Mouse (Mus musculus): ENCODE data around the gene Rps11. TPM values are rescaled to one million over a fixed set of nuclear protein-coding genes. Genes with fewer than 3 reads are reported as not detected.

Gene Rps11
- polyA plus RNA-seq, 1 experiment = 2,217 TPM

DNA sequence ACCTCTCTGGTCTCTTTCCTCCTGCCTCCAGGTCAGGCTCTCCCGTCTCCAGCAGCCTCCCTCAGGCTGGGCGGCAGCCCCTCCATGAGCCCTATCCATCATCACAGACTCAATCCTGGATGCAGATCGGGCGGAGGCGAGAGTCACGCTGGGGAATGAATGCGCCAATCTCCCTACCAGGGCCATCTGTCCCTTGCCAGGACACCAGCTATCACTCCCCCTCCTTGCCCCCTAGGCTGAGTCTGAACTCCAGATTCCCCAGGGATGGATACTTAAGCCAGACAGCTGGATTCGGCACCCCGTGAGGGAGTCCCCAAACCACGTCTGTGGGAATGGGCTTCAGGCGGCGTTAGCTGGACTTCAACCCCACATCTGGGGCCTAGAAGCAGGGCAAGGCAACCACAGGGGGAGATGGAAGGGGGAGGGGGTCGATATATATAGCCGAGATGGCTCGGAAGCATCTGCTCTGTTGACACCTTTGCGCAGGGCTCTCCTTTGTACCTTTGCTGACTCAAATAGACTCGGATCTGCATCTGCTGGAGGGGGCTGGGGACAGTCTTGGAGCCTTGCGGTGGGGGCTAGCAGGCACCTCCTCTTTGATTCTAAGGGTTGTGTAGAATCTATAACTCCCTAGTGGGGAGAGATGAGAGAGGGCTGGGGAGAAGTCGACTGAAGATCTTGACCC, 43.7 kb upstream of the Rps11 start:
- H3K4me3 ChIP-seq = no peak overlapping the region
- no peaks in the 10 kb centered on the region for H3K79me2 ChIP-seq (ENCODE audit: control insufficient read depth, insufficient read depth)
- peaks cover 59% of the 10 kb centered on the region for H3K27me3 ChIP-seq (ENCODE audit: control insufficient read depth, insufficient read depth, insufficient read length)
- H3K4me2 ChIP-seq (ENCODE audit: low read depth) = no peak overlapping the region
- no peak overlapping the region for H3ac ChIP-seq (ENCODE audit: control insufficient read depth, insufficient read length)
- no peaks in the 10 kb centered on the region for H3K36me3 ChIP-seq (ENCODE audit: control insufficient read depth, insufficient read depth)
- TF ChIP-seq TCF12 (IDR thresholded peaks at IDR 0.05; ENCODE audit: insufficient read depth, poor library complexity, severe bottlenecking) (no peak), MAX (IDR thresholded peaks at IDR 0.05; ENCODE audit: low read depth) (no peak), CEBPB (IDR thresholded peaks at IDR 0.05; ENCODE audit: insufficient read depth, poor library complexity, severe bottlenecking) (no peak), E2F4 (IDR thresholded peaks at IDR 0.05; ENCODE audit: insufficient read depth) (no peak), MYOD1 (IDR thresholded peaks at IDR 0.05; ENCODE audit: control insufficient read depth in 1 of 3, insufficient read length in 2 of 3, low read depth in 2 of 3) (no peak), TCF3 (IDR thresholded peaks at IDR 0.05; ENCODE audit: insufficient read length, low read depth) (no peak), POLR2AphosphoS2 (IDR thresholded peaks at IDR 0.05; ENCODE audit: insufficient read length, low read depth) (no peak), MYOG (IDR thresholded peaks at IDR 0.05; ENCODE audit: control insufficient read depth in 1 of 3, insufficient read depth in 1 of 3, insufficient read length in 2 of 3, low read depth in 2 of 3) (no peak), SRF (IDR thresholded peaks at IDR 0.05; ENCODE audit: control insufficient read depth, insufficient read length, low read depth) (no peak), POLR2A (IDR thresholded peaks at IDR 0.05; ENCODE audit: insufficient read length, low read depth) (no peak), USF1 (IDR thresholded peaks at IDR 0.05; ENCODE audit: low read depth) (no peak), REST (IDR thresholded peaks at IDR 0.05; ENCODE audit: insufficient read depth, insufficient read length) (no peak)

DNA sequence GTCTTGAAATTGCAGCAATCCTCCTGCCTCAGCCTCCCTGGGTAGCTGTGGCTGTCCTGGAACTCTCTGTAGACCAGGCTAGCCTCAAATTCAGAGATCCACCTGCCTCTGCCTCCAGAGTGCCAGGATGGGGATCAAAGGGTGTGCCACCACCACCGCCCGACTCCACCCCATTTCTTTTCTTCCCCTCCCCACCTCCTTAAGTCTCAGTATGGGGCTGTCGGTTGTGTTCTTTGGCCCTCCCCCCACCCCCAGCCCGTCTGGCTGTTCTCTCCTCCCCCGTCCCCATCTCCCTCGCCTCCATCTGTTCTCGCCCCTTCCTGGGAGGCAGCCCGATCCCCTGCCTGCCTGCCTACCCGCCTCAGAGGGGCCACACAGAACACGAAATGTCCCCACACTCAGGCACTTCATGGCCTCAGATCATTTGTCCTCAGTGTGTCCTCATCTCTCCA, 42.7 kb upstream of the Rps11 start:
- Histone ChIP-seq H3K27me3 (ENCODE audit: control insufficient read depth, insufficient read depth, insufficient read length) (peaks cover 59% of the 10 kb centered on the region), H3K36me3 (ENCODE audit: control insufficient read depth, insufficient read depth) (no peaks in the 10 kb centered on the region), H3K79me2 (ENCODE audit: control insufficient read depth, insufficient read depth) (no peaks in the 10 kb centered on the region), H3K4me2 (ENCODE audit: low read depth) (no peak overlapping the region), H3ac (ENCODE audit: control insufficient read depth, insufficient read length) (no peak overlapping the region), H3K4me3 (no peak overlapping the region)
- TF ChIP-seq USF1 (IDR thresholded peaks at IDR 0.05; ENCODE audit: low read depth) = no peak
- TF ChIP-seq TCF12 (IDR thresholded peaks at IDR 0.05; ENCODE audit: insufficient read depth, poor library complexity, severe bottlenecking) = no peak
- TF ChIP-seq MYOG (IDR thresholded peaks at IDR 0.05; ENCODE audit: control insufficient read depth in 1 of 3, insufficient read depth in 1 of 3, insufficient read length in 2 of 3, low read depth in 2 of 3) = no peak
- no peak for TF ChIP-seq TCF3 (IDR thresholded peaks at IDR 0.05; ENCODE audit: insufficient read length, low read depth)
- no peak for TF ChIP-seq SRF (IDR thresholded peaks at IDR 0.05; ENCODE audit: control insufficient read depth, insufficient read length, low read depth)
- TF ChIP-seq POLR2A (IDR thresholded peaks at IDR 0.05; ENCODE audit: insufficient read length, low read depth) = no peak
- no peak for TF ChIP-seq CEBPB (IDR thresholded peaks at IDR 0.05; ENCODE audit: insufficient read depth, poor library complexity, severe bottlenecking)
- no peak for TF ChIP-seq E2F4 (IDR thresholded peaks at IDR 0.05; ENCODE audit: insufficient read depth)
- no peak for TF ChIP-seq REST (IDR thresholded peaks at IDR 0.05; ENCODE audit: insufficient read depth, insufficient read length)
- no peak for TF ChIP-seq POLR2AphosphoS2 (IDR thresholded peaks at IDR 0.05; ENCODE audit: insufficient read length, low read depth)
- TF ChIP-seq MAX (IDR thresholded peaks at IDR 0.05; ENCODE audit: low read depth) = no peak
- TF ChIP-seq MYOD1 (IDR thresholded peaks at IDR 0.05; ENCODE audit: control insufficient read depth in 1 of 3, insufficient read length in 2 of 3, low read depth in 2 of 3) = no peak

GRCm38 (mm10) chr7:45165701-45166100, 41.5 kb upstream of the Rps11 start:
- no peak overlapping the region for H3K4me3 ChIP-seq
- no peak overlapping the region for H3K4me2 ChIP-seq (ENCODE audit: low read depth)
- H3ac ChIP-seq (ENCODE audit: control insufficient read depth, insufficient read length) = no peak overlapping the region
- H3K36me3 ChIP-seq (ENCODE audit: control insufficient read depth, insufficient read depth) = no peaks in the 10 kb centered on the region
- H3K79me2 ChIP-seq (ENCODE audit: control insufficient read depth, insufficient read depth) = no peaks in the 10 kb centered on the region
- no peak for TF ChIP-seq POLR2A (IDR thresholded peaks at IDR 0.05; ENCODE audit: insufficient read length, low read depth)
- TF ChIP-seq MYOG (IDR thresholded peaks at IDR 0.05; ENCODE audit: control insufficient read depth in 1 of 3, insufficient read depth in 1 of 3, insufficient read length in 2 of 3, low read depth in 2 of 3) = no peak
- no peak for TF ChIP-seq MYOD1 (IDR thresholded peaks at IDR 0.05; ENCODE audit: control insufficient read depth in 1 of 3, insufficient read length in 2 of 3, low read depth in 2 of 3)
- TF ChIP-seq CEBPB (IDR thresholded peaks at IDR 0.05; ENCODE audit: insufficient read depth, poor library complexity, severe bottlenecking) = no peak
- no peak for TF ChIP-seq TCF3 (IDR thresholded peaks at IDR 0.05; ENCODE audit: insufficient read length, low read depth)
- TF ChIP-seq MAX (IDR thresholded peaks at IDR 0.05; ENCODE audit: low read depth) = no peak
- TF ChIP-seq USF1 (IDR thresholded peaks at IDR 0.05; ENCODE audit: low read depth) = no peak
- TF ChIP-seq POLR2AphosphoS2 (IDR thresholded peaks at IDR 0.05; ENCODE audit: insufficient read length, low read depth) = no peak
- no peak for TF ChIP-seq REST (IDR thresholded peaks at IDR 0.05; ENCODE audit: insufficient read depth, insufficient read length)
- TF ChIP-seq SRF (IDR thresholded peaks at IDR 0.05; ENCODE audit: control insufficient read depth, insufficient read length, low read depth) = no peak
- peaks cover 57% of the 10 kb centered on the region for H3K27me3 ChIP-seq (ENCODE audit: control insufficient read depth, insufficient read depth, insufficient read length)

- Histone ChIP-seq H3K4me2 (ENCODE audit: low read depth) (no peak overlapping the region), H3K79me2 (ENCODE audit: control insufficient read depth, insufficient read depth) (no peaks in the 10 kb centered on the region), H3K27me3 (ENCODE audit: control insufficient read depth, insufficient read depth, insufficient read length) (peaks cover 55% of the 10 kb centered on the region), H3ac (ENCODE audit: control insufficient read depth, insufficient read length) (no peak overlapping the region), H3K36me3 (ENCODE audit: control insufficient read depth, insufficient read depth) (no peaks in the 10 kb centered on the region), H3K4me3 (no peak overlapping the region)
- TF ChIP-seq POLR2AphosphoS2 (IDR thresholded peaks at IDR 0.05; ENCODE audit: insufficient read length, low read depth) (no peak), E2F4 (IDR thresholded peaks at IDR 0.05; ENCODE audit: insufficient read depth) (no peak), TCF3 (IDR thresholded peaks at IDR 0.05; ENCODE audit: insufficient read length, low read depth) (no peak), TCF12 (IDR thresholded peaks at IDR 0.05; ENCODE audit: insufficient read depth, poor library complexity, severe bottlenecking) (no peak), POLR2A (IDR thresholded peaks at IDR 0.05; ENCODE audit: insufficient read length, low read depth) (no peak), CEBPB (IDR thresholded peaks at IDR 0.05; ENCODE audit: insufficient read depth, poor library complexity, severe bottlenecking) (no peak), REST (IDR thresholded peaks at IDR 0.05; ENCODE audit: insufficient read depth, insufficient read length) (no peak), MYOD1 (IDR thresholded peaks at IDR 0.05; ENCODE audit: control insufficient read depth in 1 of 3, insufficient read length in 2 of 3, low read depth in 2 of 3) (no peak), SRF (IDR thresholded peaks at IDR 0.05; ENCODE audit: control insufficient read depth, insufficient read length, low read depth) (no peak), MAX (IDR thresholded peaks at IDR 0.05; ENCODE audit: low read depth) (no peak), MYOG (IDR thresholded peaks at IDR 0.05; ENCODE audit: control insufficient read depth in 1 of 3, insufficient read depth in 1 of 3, insufficient read length in 2 of 3, low read depth in 2 of 3) (no peak), USF1 (IDR thresholded peaks at IDR 0.05; ENCODE audit: low read depth) (no peak)
Measured at GRCm38 (mm10) chr7:45164833-45165232, 40.6 kb upstream of the Rps11 start.

All from myocyte (in vitro differentiated cells).